ENCODE assay signal across 15 mouse cellular contexts in genomic region chr9:106469317-106469716, GRCm38 (mm10). TPM values are rescaled to one million over a fixed set of nuclear protein-coding genes. Genes with fewer than 3 reads are reported as not detected.
DNase-seq lines count a peak whose midpoint lies in the region; ATAC-seq and TF ChIP-seq lines count a peak whose summit lies in the region.
"Had no signal": no experiment of that assay in that cellular context is flagged by ENCODE, and none has a peak within 500 bp of the region (broad histone marks: within the 10 kb centered on the region; RNA-seq: fewer than 3 reads in every experiment).

No protein-coding gene starts in this region.

- peak in 2 of 3 experiments; percentile 30 to 36; a peak in 4 of 6 replicates for TF ChIP-seq CTCF in MEL (IDR thresholded peaks at IDR 0.05 in 2 of 3, conservative IDR thresholded peaks at IDR 0.05 in 1 of 3; ENCODE audit: control insufficient read depth in 1 of 3, insufficient read depth in 1 of 3, low read depth in 2 of 3, low read length in 3 of 3, poor library complexity in 1 of 3, severe bottlenecking in 1 of 3)

- TF ChIP-seq RAD21 in MEL (IDR thresholded peaks at IDR 0.05; ENCODE audit: low read depth, low read length): no peak; the same call in 1 of the 2 replicates

- no peak for TF ChIP-seq EP300 in MEL (IDR thresholded peaks at IDR 0.05; ENCODE audit: low read depth in 1 of 2, low read length in 2 of 2)

- H3K27me3 ChIP-seq in kidney, embryonic 14.5 days (ENCODE audit: control insufficient read depth, insufficient read depth, low read length): no peaks in the 10 kb centered on the region
- peaks cover 6% of the 10 kb centered on the region; the same call in 1 of the 2 replicates for H3K27me3 ChIP-seq in kidney, embryonic 15.5 days
- H3K27me3 ChIP-seq in MEL (ENCODE audit: control insufficient read depth in 1 of 2, insufficient read depth in 2 of 2, low read length in 2 of 2): no peaks in the 10 kb centered on the region
- H3K27me3 ChIP-seq: midbrain, embryonic 13.5 days; neural tube, embryonic 15.5 days had no signal

- H3K9me3 ChIP-seq in kidney, embryonic 14.5 days (ENCODE audit: control insufficient read depth, low read length): no peaks in the 10 kb centered on the region
- H3K9me3 ChIP-seq in kidney, embryonic 15.5 days (replicated peaks): no peaks in the 10 kb centered on the region
- no peaks in the 10 kb centered on the region for H3K9me3 ChIP-seq in MEL (replicated peaks; ENCODE audit: insufficient read depth, low read length)
- H3K9me3 ChIP-seq: intestine, embryonic 15.5 days; lung, embryonic 15.5 days; midbrain, embryonic 13.5 days; neural tube, embryonic 15.5 days; stomach, embryonic 15.5 days had no signal

- no peak overlapping the region for H3K4me3 ChIP-seq in kidney, embryonic 14.5 days (ENCODE audit: low read length)
- H3K4me3 ChIP-seq in kidney, embryonic 15.5 days (replicated peaks): no peak overlapping the region
- H3K4me3 ChIP-seq in MEL (ENCODE audit: control insufficient read depth in 1 of 2, insufficient read depth in 1 of 2, low read depth in 2 of 2, low read length in 2 of 2): no peak overlapping the region
- H3K4me3 ChIP-seq: intestine, embryonic 15.5 days; lung, embryonic 15.5 days; midbrain, embryonic 13.5 days; neural tube, embryonic 15.5 days; stomach, embryonic 15.5 days had no signal

- no peak overlapping the region for H3K27ac ChIP-seq in kidney, embryonic 14.5 days (ENCODE audit: low read depth, low read length)
- H3K27ac ChIP-seq in kidney, embryonic 15.5 days: no peak overlapping the region
- no peak overlapping the region for H3K27ac ChIP-seq in MEL (ENCODE audit: control insufficient read depth, low read depth, low read length)
- H3K27ac ChIP-seq: intestine, embryonic 15.5 days; lung, embryonic 15.5 days; midbrain, embryonic 13.5 days; neural tube, embryonic 15.5 days had no signal

- H3K4me2 ChIP-seq in kidney, embryonic 14.5 days (replicated peaks; ENCODE audit: low read depth, low read length): no peak overlapping the region
- H3K4me2 ChIP-seq in kidney, embryonic 15.5 days: no peak overlapping the region
- H3K4me2 ChIP-seq: intestine, embryonic 15.5 days; lung, embryonic 15.5 days; midbrain, embryonic 13.5 days; neural tube, embryonic 15.5 days; stomach, embryonic 15.5 days had no signal

- ATAC-seq in kidney, embryonic 14.5 days (ENCODE audit: low FRiP score, low TSS enrichment): no peak
- no peak for ATAC-seq in kidney, embryonic 15.5 days (replicated peaks; ENCODE audit: low FRiP score)
- ATAC-seq in megakaryocyte progenitor cell, adult 5-6 weeks (replicated peaks; ENCODE audit: poor library complexity): peak; percentile 46
- ATAC-seq: intestine, embryonic 15.5 days; midbrain, embryonic 13.5 days had no signal

- 0 out of 2 replicates have a peak overlapping the region, but pooled peaks have one; percentile 9 for H3K9ac ChIP-seq in kidney, embryonic 14.5 days (ENCODE audit: low read depth, low read length)
- no peak overlapping the region for H3K9ac ChIP-seq in kidney, embryonic 15.5 days
- H3K9ac ChIP-seq in MEL (ENCODE audit: control insufficient read depth, low read depth, low read length, poor library complexity, severe bottlenecking): no peak overlapping the region
- H3K9ac ChIP-seq: intestine, embryonic 15.5 days; lung, embryonic 15.5 days; midbrain, embryonic 13.5 days; neural tube, embryonic 15.5 days; stomach, embryonic 15.5 days had no signal

- whole genome bisulfite sequencing in kidney, embryonic 14.5 days: 62% methylated on average over 6 of the region's 6 CpGs
- 57% methylated on average over 6 of the region's 6 CpGs for WGBS in kidney, embryonic 15.5 days

- DNase-seq in CD4-positive, CD25-positive, alpha-beta regulatory T cell, adult 2 months (ENCODE audit: low read depth, low spot score): peak; percentile 50
- DNase-seq in MEL (ENCODE audit: low read depth, low spot score): no peak
- no peak for DNase-seq in frontal cortex, postnatal 25 days (ENCODE audit: low spot score in 2 of 2)
- DNase-seq in ovary, postnatal 36 days (ENCODE audit: low spot score): no peak
- DNase-seq: adrenal gland, adult 8-10 months; heart, postnatal 36 days; left cerebral cortex, postnatal 4 days had no signal

- no peak for TF ChIP-seq POLR2A in MEL (IDR thresholded peaks at IDR 0.05; ENCODE audit: control insufficient read depth in 1 of 2, insufficient read depth in 1 of 2, low read depth in 1 of 2, low read length in 2 of 2, poor library complexity in 1 of 2)

- H3K79me2 ChIP-seq in MEL (ENCODE audit: control insufficient read depth, insufficient read depth, low read length, poor library complexity): no peaks in the 10 kb centered on the region

- H3K36me3 ChIP-seq in kidney, embryonic 14.5 days (ENCODE audit: control insufficient read depth, insufficient read depth, low read length): no peaks in the 10 kb centered on the region
- H3K36me3 ChIP-seq in kidney, embryonic 15.5 days: no peaks in the 10 kb centered on the region
- H3K36me3 ChIP-seq in MEL (ENCODE audit: control insufficient read depth in 1 of 2, insufficient read depth in 2 of 2, low read length in 2 of 2): no peaks in the 10 kb centered on the region; a peak in 1 of 4 replicates
- H3K36me3 ChIP-seq: intestine, embryonic 15.5 days; lung, embryonic 15.5 days; stomach, embryonic 15.5 days had no signal

- peaks cover 13% of the 10 kb centered on the region for H3K4me1 ChIP-seq in kidney, embryonic 14.5 days (ENCODE audit: control insufficient read depth, insufficient read depth, low read length)
- peaks cover 47% of the 10 kb centered on the region for H3K4me1 ChIP-seq in kidney, embryonic 15.5 days
- H3K4me1 ChIP-seq in MEL (ENCODE audit: control insufficient read depth in 1 of 2, insufficient read depth in 2 of 2, low read length in 2 of 2): peaks cover 0 to 8% of the 10 kb centered on the region in 2 experiments; a peak in 2 of 4 replicates

TF ChIP-seq in MEL, 35 proteins besides CTCF, POLR2A, EP300 and RAD21 (continues in another document):
- TF ChIP-seq KAT2A (conservative IDR thresholded peaks at IDR 0.05; ENCODE audit: low read depth, low read length): no peak
- no peak for TF ChIP-seq POLR2AphosphoS2 (IDR thresholded peaks at IDR 0.05; ENCODE audit: low read length)
- no peak for TF ChIP-seq MYC (IDR thresholded peaks at IDR 0.05; ENCODE audit: low read depth, low read length)
- no peak for TF ChIP-seq JUND (IDR thresholded peaks at IDR 0.05; ENCODE audit: low read depth, low read length)
- no peak for TF ChIP-seq UBTF (IDR thresholded peaks at IDR 0.05; ENCODE audit: borderline replicate concordance, insufficient read depth, low read depth, low read length)
- no peak for TF ChIP-seq HCFC1 (IDR thresholded peaks at IDR 0.05; ENCODE audit: low read depth, low read length)
- TF ChIP-seq E2F4 (IDR thresholded peaks at IDR 0.05; ENCODE audit: borderline replicate concordance, low read depth, low read length): no peak
- TF ChIP-seq BHLHE40 (IDR thresholded peaks at IDR 0.05; ENCODE audit: borderline replicate concordance, low read depth, low read length): no peak
- TF ChIP-seq MAFK (IDR thresholded peaks at IDR 0.05; ENCODE audit: borderline replicate concordance, low read depth, low read length): no peak

RNA-seq across cellular contexts. Expression of gene Gpr62, which starts 3.6 kb away (rescaled TPM):
- 0.37 and 0.66 TPM in 2 replicates for polyA plus RNA-seq in kidney, embryonic 14.5 days (2014; fragmentation: Nextera tagmentation; extraction: Ambion mirVana)
- polyA plus RNA-seq in kidney, embryonic 15.5 days (2015; fragmentation: Nextera tagmentation; extraction: Ambion mirVana): 0.22 and 0.47 TPM in 2 replicates
- total RNA-seq in MEL (2012; rRNA removed): not detected in 2 replicates
- under 1 TPM in 1 of 2 experiments, not detected in 1; 0.10 TPM for polyA plus RNA-seq in MEL (2012; ENCODE audit: insufficient read depth in 1 of 2, insufficient read length in 2 of 2, low read depth in 1 of 2, low replicate concordance in 2 of 2, missing spikeins in 1 of 2)
- not detected in 2 replicates for total RNA-seq in megakaryocyte progenitor cell, adult 5-6 weeks (2015)
- total RNA-seq in megakaryocyte progenitor cell, adult 5-6 weeks (2017): not detected in 2 replicates
- total RNA-seq: heart, postnatal 36 days had no signal

RNA-seq across cellular contexts. Expression of gene Rrp9, which starts 6.4 kb away (rescaled TPM):
- polyA plus RNA-seq in kidney, embryonic 14.5 days (2014; fragmentation: Nextera tagmentation; extraction: Ambion mirVana): 43.8 and 49.3 TPM in 2 replicates
- 52.8 and 54.3 TPM in 2 replicates for polyA plus RNA-seq in kidney, embryonic 15.5 days (2015; fragmentation: Nextera tagmentation; extraction: Ambion mirVana)
- total RNA-seq in MEL (2012; rRNA removed): 226 and 315 TPM in 2 replicates
- polyA plus RNA-seq in MEL (2012; ENCODE audit: insufficient read depth in 1 of 2, insufficient read length in 2 of 2, low read depth in 1 of 2, low replicate concordance in 2 of 2, missing spikeins in 1 of 2): 100 to 1,000 TPM in 1 of 2 experiments, not detected in 1; 395 TPM
- 18.9 and 21.3 TPM in 2 replicates for total RNA-seq in megakaryocyte progenitor cell, adult 5-6 weeks (2015)
- total RNA-seq in megakaryocyte progenitor cell, adult 5-6 weeks (2017): 45.2 and 50.1 TPM in 2 replicates

RNA-seq across cellular contexts. Expression of gene Parp3, which starts 7.4 kb away (rescaled TPM):
- polyA plus RNA-seq in kidney, embryonic 14.5 days (2014; fragmentation: Nextera tagmentation; extraction: Ambion mirVana): 1.9 and 2.7 TPM in 2 replicates
- polyA plus RNA-seq in kidney, embryonic 15.5 days (2015; fragmentation: Nextera tagmentation; extraction: Ambion mirVana): 2.8 and 4.3 TPM in 2 replicates
- total RNA-seq in MEL (2012; rRNA removed): 1.4 and 2.2 TPM in 2 replicates
- 1 to 10 TPM in 1 of 2 experiments, not detected in 1; 5.0 TPM for polyA plus RNA-seq in MEL (2012; ENCODE audit: insufficient read depth in 1 of 2, insufficient read length in 2 of 2, low read depth in 1 of 2, low replicate concordance in 2 of 2, missing spikeins in 1 of 2)
- 5.9 and 7.0 TPM in 2 replicates for total RNA-seq in megakaryocyte progenitor cell, adult 5-6 weeks (2015)
- total RNA-seq in megakaryocyte progenitor cell, adult 5-6 weeks (2017): 8.0 and 12.1 TPM in 2 replicates

RNA-seq across cellular contexts. Expression of gene Pcbp4, which starts 16.2 kb away (rescaled TPM):
- polyA plus RNA-seq in kidney, embryonic 14.5 days (2014; fragmentation: Nextera tagmentation; extraction: Ambion mirVana): 129 and 147 TPM in 2 replicates
- 118 and 140 TPM in 2 replicates for polyA plus RNA-seq in kidney, embryonic 15.5 days (2015; fragmentation: Nextera tagmentation; extraction: Ambion mirVana)
- 7.7 and 9.2 TPM in 2 replicates for total RNA-seq in MEL (2012; rRNA removed)
- polyA plus RNA-seq in MEL (2012; ENCODE audit: insufficient read depth in 1 of 2, insufficient read length in 2 of 2, low read depth in 1 of 2, low replicate concordance in 2 of 2, missing spikeins in 1 of 2): 10 to 100 TPM in 1 of 2 experiments, not detected in 1; 36.6 TPM
- total RNA-seq in megakaryocyte progenitor cell, adult 5-6 weeks (2015): 0.91 and 1.7 TPM in 2 replicates
- 0.96 and 2.7 TPM in 2 replicates for total RNA-seq in megakaryocyte progenitor cell, adult 5-6 weeks (2017)

RNA-seq across cellular contexts. Expression of gene Abhd14a, which starts 21.8 kb away (rescaled TPM):
- 50.2 and 58.8 TPM in 2 replicates for polyA plus RNA-seq in kidney, embryonic 14.5 days (2014; fragmentation: Nextera tagmentation; extraction: Ambion mirVana)
- 55.5 and 56.8 TPM in 2 replicates for polyA plus RNA-seq in kidney, embryonic 15.5 days (2015; fragmentation: Nextera tagmentation; extraction: Ambion mirVana)
- total RNA-seq in MEL (2012; rRNA removed): 22.8 and 25.1 TPM in 2 replicates
- 10 to 100 TPM in 1 of 2 experiments, not detected in 1; 48.7 TPM for polyA plus RNA-seq in MEL (2012; ENCODE audit: insufficient read depth in 1 of 2, insufficient read length in 2 of 2, low read depth in 1 of 2, low replicate concordance in 2 of 2, missing spikeins in 1 of 2)
- total RNA-seq in megakaryocyte progenitor cell, adult 5-6 weeks (2015): 21.3 and 23.4 TPM in 2 replicates
- 27.3 and 30.2 TPM in 2 replicates for total RNA-seq in megakaryocyte progenitor cell, adult 5-6 weeks (2017)
